ENCODE assay signal across 16 mouse cellular contexts in genomic region chr8:123714451-123714850, GRCm38 (mm10).
"Had no signal": no experiment of that assay in that cellular context is flagged by ENCODE, and none has a peak within 500 bp of the region (broad histone marks: within the 10 kb centered on the region; RNA-seq: fewer than 3 reads in every experiment).

No protein-coding gene starts in this region.

- H3K4me3 ChIP-seq: liver, embryonic 13.5 days; liver, embryonic 15.5 days; megakaryocyte, embryonic 14.5 days; midbrain, embryonic 13.5 days; midbrain, embryonic 15.5 days; neural tube, embryonic 12.5 days; stomach, embryonic 15.5 days had no signal

- H3K9me3 ChIP-seq: liver, embryonic 13.5 days; liver, embryonic 15.5 days; megakaryocyte, embryonic 14.5 days; midbrain, embryonic 13.5 days; midbrain, embryonic 15.5 days; neural tube, embryonic 12.5 days; stomach, embryonic 15.5 days had no signal

- H3K4me2 ChIP-seq: liver, embryonic 13.5 days; liver, embryonic 15.5 days; midbrain, embryonic 11.5 days; midbrain, embryonic 13.5 days; midbrain, embryonic 15.5 days; neural tube, embryonic 12.5 days; stomach, embryonic 15.5 days had no signal

- H3K36me3 ChIP-seq: liver, embryonic 13.5 days; liver, embryonic 15.5 days; midbrain, embryonic 13.5 days; midbrain, embryonic 15.5 days; neural tube, embryonic 12.5 days; stomach, embryonic 15.5 days had no signal

- H3K27me3 ChIP-seq: liver, embryonic 15.5 days; midbrain, embryonic 13.5 days; midbrain, embryonic 15.5 days; neural tube, embryonic 12.5 days; stomach, embryonic 15.5 days had no signal

- ATAC-seq: liver, postnatal 0 days; lung, postnatal 0 days; midbrain, embryonic 13.5 days; midbrain, embryonic 15.5 days had no signal

- H3K9ac ChIP-seq: liver, embryonic 13.5 days; liver, embryonic 15.5 days; liver, postnatal 0 days; midbrain, embryonic 13.5 days; midbrain, embryonic 15.5 days; neural tube, embryonic 12.5 days; stomach, embryonic 15.5 days had no signal

- DNase-seq: liver, embryonic 13.5 days; liver, postnatal 0 days; lung, adult 2 months; right cerebral cortex, postnatal 14 days; thymus, postnatal 14 days; thymus, postnatal 36 days had no signal

- H3K27ac ChIP-seq: liver, embryonic 13.5 days; liver, embryonic 15.5 days; macrophage; midbrain, embryonic 13.5 days; midbrain, embryonic 15.5 days; neural tube, embryonic 12.5 days; stomach, embryonic 15.5 days; stomach, postnatal 0 days had no signal
